Mouse (Mus musculus): ENCODE measurements at regions not wholly inside any gene's neighbourhood (a gene's known extent, or its start where the extent isn't known, plus 50 kb on each side); places are given as distances from the start of the nearest gene placed in this dataset.

DNA sequence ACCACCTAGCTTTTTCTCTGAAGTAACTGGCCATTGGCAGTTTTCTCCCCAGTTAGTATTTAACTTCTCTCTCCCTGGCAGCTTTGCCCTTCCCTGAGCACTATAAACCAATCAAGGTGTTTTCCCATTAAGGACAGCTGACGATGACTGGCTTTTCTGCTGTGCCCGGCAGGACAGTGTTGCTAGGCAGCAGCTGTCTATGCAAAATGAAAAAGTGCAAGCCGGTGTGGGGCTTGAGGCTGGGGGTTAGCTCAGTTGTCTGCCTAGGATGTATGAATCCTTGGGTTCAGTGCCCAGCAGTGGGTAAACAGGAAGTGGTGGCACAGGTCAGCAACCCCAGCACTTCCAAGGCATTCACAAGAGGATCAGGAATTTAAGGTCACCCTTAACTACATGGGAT, 60.9 kb upstream of the Klf4 start:
- DNase-seq: no peak

DNA sequence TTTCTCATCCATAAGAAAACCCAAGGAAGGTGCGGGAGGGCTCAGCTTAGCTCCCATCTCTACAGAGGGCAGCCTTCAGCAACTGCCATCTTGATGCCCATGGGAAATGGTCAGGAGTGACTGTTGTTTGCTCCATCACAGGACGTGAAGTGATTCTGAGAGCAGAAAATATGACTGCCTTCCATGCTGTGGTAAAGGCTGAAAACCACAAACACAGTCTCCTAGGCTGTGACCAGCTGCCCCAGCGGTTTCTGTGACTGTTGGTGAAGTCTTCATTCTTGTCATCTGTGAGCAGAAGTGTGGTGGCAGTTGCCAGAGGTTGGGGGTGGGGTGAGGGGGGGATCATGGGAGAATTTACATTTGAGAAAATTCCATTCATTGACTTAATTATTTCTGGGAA, 53.9 kb upstream of the Klf4 start:
- no peak for DNase-seq

DNA sequence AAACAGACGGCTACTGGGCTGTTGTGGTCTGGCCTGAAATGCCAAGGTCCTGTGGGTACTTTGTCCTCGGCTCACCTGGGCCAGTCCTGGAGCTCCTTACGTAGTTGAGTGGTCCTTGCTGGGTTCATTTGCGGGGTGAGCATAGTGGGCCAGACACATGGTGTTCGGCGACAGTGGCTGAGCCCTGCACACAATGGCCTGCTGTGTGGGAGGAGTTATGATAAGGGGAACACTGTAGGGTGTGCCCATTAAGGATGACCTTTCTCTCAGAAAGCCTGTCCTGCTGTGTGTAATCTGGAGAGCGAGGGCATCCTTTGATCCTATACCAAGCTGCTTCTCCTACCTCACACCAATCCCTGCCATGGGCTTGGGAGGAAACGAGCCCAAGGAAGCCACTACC, 51.3 kb upstream of the Klf4 start:
- DNase-seq: no peak
